Mouse (Mus musculus): ENCODE results near the gene H6pd. TPM values are rescaled to one million over a fixed set of nuclear protein-coding genes. Genes with fewer than 3 reads are reported as not detected.

H6pd gene
- polyA plus RNA-seq, 1 experiment, result 21.8 TPM

GRCm38 (mm10) chr4:150007444-150007843, 1.4 kb downstream of the H6pd start:
- no peak for TF ChIP-seq MAX (IDR thresholded peaks at IDR 0.05; ENCODE audit: low read depth)
- no peak for TF ChIP-seq SRF (IDR thresholded peaks at IDR 0.05; ENCODE audit: control insufficient read depth, insufficient read length, low read depth)
- no peak for TF ChIP-seq POLR2A (IDR thresholded peaks at IDR 0.05; ENCODE audit: insufficient read length, low read depth)
- TF ChIP-seq MYOG (IDR thresholded peaks at IDR 0.05; ENCODE audit: control insufficient read depth in 1 of 3, insufficient read depth in 1 of 3, insufficient read length in 2 of 3, low read depth in 2 of 3), result peak in 2 of 3 experiments; percentile 43 to 55
- peak in 2 of 3 experiments; percentile 36 to 37 for TF ChIP-seq MYOD1 (IDR thresholded peaks at IDR 0.05; ENCODE audit: control insufficient read depth in 1 of 3, insufficient read length in 2 of 3, low read depth in 2 of 3)
- TF ChIP-seq CEBPB (IDR thresholded peaks at IDR 0.05; ENCODE audit: insufficient read depth, poor library complexity, severe bottlenecking), result no peak
- Histone ChIP-seq H3ac (ENCODE audit: control insufficient read depth, insufficient read length) (no peak overlapping the region), H3K79me2 (ENCODE audit: control insufficient read depth, insufficient read depth) (peaks cover 28% of the 10 kb centered on the region), H3K27me3 (ENCODE audit: control insufficient read depth, insufficient read depth, insufficient read length) (no peaks in the 10 kb centered on the region), H3K36me3 (ENCODE audit: control insufficient read depth, insufficient read depth) (no peaks in the 10 kb centered on the region), H3K4me3 (peak overlapping the region; percentile 28), H3K4me2 (ENCODE audit: low read depth) (peak overlapping the region; percentile 86)

- H3K36me3 ChIP-seq (ENCODE audit: control insufficient read depth, insufficient read depth), result no peaks in the 10 kb centered on the region
- peaks cover 28% of the 10 kb centered on the region for H3K79me2 ChIP-seq (ENCODE audit: control insufficient read depth, insufficient read depth)
- H3ac ChIP-seq (ENCODE audit: control insufficient read depth, insufficient read length), result no peak overlapping the region
- TF ChIP-seq POLR2AphosphoS2 (IDR thresholded peaks at IDR 0.05; ENCODE audit: insufficient read length, low read depth), result no peak
- no peak for TF ChIP-seq MYOG (IDR thresholded peaks at IDR 0.05; ENCODE audit: control insufficient read depth in 1 of 3, insufficient read depth in 1 of 3, insufficient read length in 2 of 3, low read depth in 2 of 3)
- no peaks in the 10 kb centered on the region for H3K27me3 ChIP-seq (ENCODE audit: control insufficient read depth, insufficient read depth, insufficient read length)
- peak overlapping the region; percentile 86 for H3K4me2 ChIP-seq (ENCODE audit: low read depth)
- peak overlapping the region; percentile 28 for H3K4me3 ChIP-seq
These were observed 1.8 kb downstream of the H6pd start for GRCm38 (mm10) chr4:150006991-150007390.

- no peak overlapping the region for H3K4me3 ChIP-seq
- no peak for TF ChIP-seq MAX (IDR thresholded peaks at IDR 0.05; ENCODE audit: low read depth)
- TF ChIP-seq POLR2AphosphoS2 (IDR thresholded peaks at IDR 0.05; ENCODE audit: insufficient read length, low read depth), result no peak
- no peak for TF ChIP-seq USF1 (IDR thresholded peaks at IDR 0.05; ENCODE audit: low read depth)
- TF ChIP-seq TCF3 (IDR thresholded peaks at IDR 0.05; ENCODE audit: insufficient read length, low read depth), result no peak
- no peak for TF ChIP-seq SRF (IDR thresholded peaks at IDR 0.05; ENCODE audit: control insufficient read depth, insufficient read length, low read depth)
- no peak for TF ChIP-seq CEBPB (IDR thresholded peaks at IDR 0.05; ENCODE audit: insufficient read depth, poor library complexity, severe bottlenecking)
- TF ChIP-seq E2F4 (IDR thresholded peaks at IDR 0.05; ENCODE audit: insufficient read depth), result no peak
- TF ChIP-seq TCF12 (IDR thresholded peaks at IDR 0.05; ENCODE audit: insufficient read depth, poor library complexity, severe bottlenecking), result no peak
- no peak for TF ChIP-seq MYOD1 (IDR thresholded peaks at IDR 0.05; ENCODE audit: control insufficient read depth in 1 of 3, insufficient read length in 2 of 3, low read depth in 2 of 3)
- TF ChIP-seq REST (IDR thresholded peaks at IDR 0.05; ENCODE audit: insufficient read depth, insufficient read length), result no peak
- TF ChIP-seq POLR2A (IDR thresholded peaks at IDR 0.05; ENCODE audit: insufficient read length, low read depth), result no peak
- no peak for TF ChIP-seq MYOG (IDR thresholded peaks at IDR 0.05; ENCODE audit: control insufficient read depth in 1 of 3, insufficient read depth in 1 of 3, insufficient read length in 2 of 3, low read depth in 2 of 3)
- H3K79me2 ChIP-seq (ENCODE audit: control insufficient read depth, insufficient read depth), result peaks cover 28% of the 10 kb centered on the region
- H3ac ChIP-seq (ENCODE audit: control insufficient read depth, insufficient read length), result no peak overlapping the region
- no peak overlapping the region for H3K4me2 ChIP-seq (ENCODE audit: low read depth)
- no peaks in the 10 kb centered on the region for H3K27me3 ChIP-seq (ENCODE audit: control insufficient read depth, insufficient read depth, insufficient read length)
- H3K36me3 ChIP-seq (ENCODE audit: control insufficient read depth, insufficient read depth), result no peaks in the 10 kb centered on the region
These were observed 2.5 kb downstream of the H6pd start for GRCm38 (mm10) chr4:150006122-150006854.

GRCm38 (mm10) chr4:150005231-150005630, 3.6 kb downstream of the H6pd start:
- Histone ChIP-seq H3ac (ENCODE audit: control insufficient read depth, insufficient read length) (no peak overlapping the region), H3K27me3 (ENCODE audit: control insufficient read depth, insufficient read depth, insufficient read length) (no peaks in the 10 kb centered on the region), H3K36me3 (ENCODE audit: control insufficient read depth, insufficient read depth) (no peaks in the 10 kb centered on the region), H3K4me3 (no peak overlapping the region), H3K4me2 (ENCODE audit: low read depth) (no peak overlapping the region), H3K79me2 (ENCODE audit: control insufficient read depth, insufficient read depth) (peaks cover 28% of the 10 kb centered on the region)
- peak in 2 of 3 experiments; percentile 50 to 80 for TF ChIP-seq MYOD1 (IDR thresholded peaks at IDR 0.05; ENCODE audit: control insufficient read depth in 1 of 3, insufficient read length in 2 of 3, low read depth in 2 of 3)
- peak; percentile 47 to 76 (median 56) for TF ChIP-seq MYOG (IDR thresholded peaks at IDR 0.05; ENCODE audit: control insufficient read depth in 1 of 3, insufficient read depth in 1 of 3, insufficient read length in 2 of 3, low read depth in 2 of 3)
- TF ChIP-seq REST (IDR thresholded peaks at IDR 0.05; ENCODE audit: insufficient read depth, insufficient read length), result no peak
- no peak for TF ChIP-seq E2F4 (IDR thresholded peaks at IDR 0.05; ENCODE audit: insufficient read depth)
- no peak for TF ChIP-seq TCF12 (IDR thresholded peaks at IDR 0.05; ENCODE audit: insufficient read depth, poor library complexity, severe bottlenecking)
- TF ChIP-seq SRF (IDR thresholded peaks at IDR 0.05; ENCODE audit: control insufficient read depth, insufficient read length, low read depth), result no peak

- Histone ChIP-seq H3K4me2 (ENCODE audit: low read depth) (peak overlapping the region; percentile 3), H3K27me3 (ENCODE audit: control insufficient read depth, insufficient read depth, insufficient read length) (no peaks in the 10 kb centered on the region), H3K4me3 (no peak overlapping the region), H3K79me2 (ENCODE audit: control insufficient read depth, insufficient read depth) (peaks cover 28% of the 10 kb centered on the region), H3K36me3 (ENCODE audit: control insufficient read depth, insufficient read depth) (no peaks in the 10 kb centered on the region), H3ac (ENCODE audit: control insufficient read depth, insufficient read length) (no peak overlapping the region)
- no peak for TF ChIP-seq TCF12 (IDR thresholded peaks at IDR 0.05; ENCODE audit: insufficient read depth, poor library complexity, severe bottlenecking)
- TF ChIP-seq POLR2AphosphoS2 (IDR thresholded peaks at IDR 0.05; ENCODE audit: insufficient read length, low read depth), result no peak
- no peak for TF ChIP-seq MYOG (IDR thresholded peaks at IDR 0.05; ENCODE audit: control insufficient read depth in 1 of 3, insufficient read depth in 1 of 3, insufficient read length in 2 of 3, low read depth in 2 of 3)
- no peak for TF ChIP-seq MYOD1 (IDR thresholded peaks at IDR 0.05; ENCODE audit: control insufficient read depth in 1 of 3, insufficient read length in 2 of 3, low read depth in 2 of 3)
- TF ChIP-seq POLR2A (IDR thresholded peaks at IDR 0.05; ENCODE audit: insufficient read length, low read depth), result no peak
- TF ChIP-seq CEBPB (IDR thresholded peaks at IDR 0.05; ENCODE audit: insufficient read depth, poor library complexity, severe bottlenecking), result no peak
- TF ChIP-seq E2F4 (IDR thresholded peaks at IDR 0.05; ENCODE audit: insufficient read depth), result no peak
- TF ChIP-seq REST (IDR thresholded peaks at IDR 0.05; ENCODE audit: insufficient read depth, insufficient read length), result no peak
- TF ChIP-seq SRF (IDR thresholded peaks at IDR 0.05; ENCODE audit: control insufficient read depth, insufficient read length, low read depth), result no peak
- TF ChIP-seq USF1 (IDR thresholded peaks at IDR 0.05; ENCODE audit: low read depth), result no peak
- no peak for TF ChIP-seq MAX (IDR thresholded peaks at IDR 0.05; ENCODE audit: low read depth)
- TF ChIP-seq TCF3 (IDR thresholded peaks at IDR 0.05; ENCODE audit: insufficient read length, low read depth), result no peak
These were observed 5.2 kb downstream of the H6pd start for GRCm38 (mm10) chr4:150003641-150004040.

Data from myocyte (in vitro differentiated cells).